Mouse (Mus musculus) embryonic facial prominence, embryonic 15.5 days (tissue): ENCODE measurements around the gene Thtpa. TPM values are rescaled to one million over a fixed set of nuclear protein-coding genes. Genes with fewer than 3 reads are reported as not detected.
A peak's percentile ranks its signal among the peaks of the same experiment; 100 is the strongest.

Experiments
- ATAC-seq: fragments of 200-750 bp; cut with Nextera tagmentation; 2 replicates; pipeline ENCODE4 v1.8.0; 2017; ENCODE audit warnings: low read depth, moderate TSS enrichment; ENCODE audit not compliant: insufficient number of reproducible peaks, low FRiP score, low TSS enrichment
- H3K27ac ChIP-seq: fragments of 300-500 bp; sonication (generic); replicated peaks from 2 replicates; pipeline ENCODE4 v1.5.1; 2015; ENCODE audit warnings: mild to moderate bottlenecking, inconsistent platforms
- H3K27me3 ChIP-seq: fragments of 300-500 bp; sonication (generic); 2 replicates; pipeline ENCODE4 v1.6.1; 2015; ENCODE audit warnings: inconsistent platforms
- H3K36me3 ChIP-seq: fragments of 300-500 bp; sonication (generic); 2 replicates; pipeline ENCODE4 v1.6.1; 2015; ENCODE audit warnings: mild to moderate bottlenecking, inconsistent platforms
- H3K4me1 ChIP-seq: fragments of 300-500 bp; sonication (generic); 2 replicates; pipeline ENCODE4 v1.6.1; 2015; ENCODE audit warnings: inconsistent platforms
- H3K4me2 ChIP-seq: fragments of 300-500 bp; sonication (generic); replicated peaks from 2 replicates; pipeline ENCODE4 v1.6.1; 2015; ENCODE audit warnings: mild to moderate bottlenecking, inconsistent platforms
- H3K4me3 ChIP-seq: fragments of 300-500 bp; sonication (generic); replicated peaks from 2 replicates; pipeline ENCODE4 v1.5.1; 2015; ENCODE audit warnings: mild to moderate bottlenecking, inconsistent platforms
- H3K9ac ChIP-seq: fragments of 300-500 bp; sonication (generic); 2 replicates; pipeline ENCODE4 v1.6.1; 2015; ENCODE audit warnings: inconsistent platforms
- H3K9me3 ChIP-seq: fragments of 300-500 bp; sonication (generic); replicated peaks from 2 replicates; pipeline ENCODE4 v1.6.1; 2016; ENCODE audit warnings: inconsistent platforms
- WGBS: fragments of 180-500 bp; shearing (Covaris S2); methylation state at CpG from one replicate; pipeline ENCODE4 v1.1.7; 2015; 5-methylcytosine and 5-hydroxymethylcytosine counted together
- polyA plus RNA-seq: library from polyadenylated mRNA; unstranded; fragments of >200 nt; fragmentation: Nextera tagmentation; extraction: Ambion mirVana; gene quantifications from 2 replicates; pipeline ENCODE4 v1.2.1, GENCODE M21; 2015

Thtpa gene
- polyA plus RNA-seq = 21.5 and 22.4 TPM in 2 replicates

- ATAC-seq = peak; percentile 70
- peaks cover 36% of the 10 kb centered on the region for H3K4me1 ChIP-seq
- WGBS = under 1% methylated on average over 30 of the region's 30 CpGs
These were observed at the start of gene Thtpa for GRCm38 (mm10) chr14:55094704-55095231. Gene Thtpa, plus strand, starts transcription at chr14:55094784.

GRCm38 (mm10) chr14:55047971-55048531 lies 46.5 kb upstream of the Thtpa start:
- WGBS = 74% methylated on average over 2 of the region's 2 CpGs

More at GRCm38 (mm10) chr14:55094704-55095231, at the start of gene Thtpa:
- H3K9me3 ChIP-seq = no peaks in the 10 kb centered on the region
- peak within 1 kb of the TSS; percentile 66 for H3K4me2 ChIP-seq
- no peaks in the 10 kb centered on the region for H3K27me3 ChIP-seq
- H3K36me3 ChIP-seq = peaks cover 16% of the 10 kb centered on the region
- peak within 1 kb of the TSS; percentile 68 for H3K9ac ChIP-seq
- peak within 1 kb of the TSS; percentile 78 for H3K27ac ChIP-seq
- peak within 1 kb of the TSS; percentile 80 for H3K4me3 ChIP-seq

GRCm38 (mm10) chr14:55052496-55052895 lies 42.1 kb upstream of the Thtpa start:
- Histone ChIP-seq H3K27me3 (no peaks in the 10 kb centered on the region), H3K9ac (no peak overlapping the region), H3K4me1 (peaks cover 10% of the 10 kb centered on the region), H3K27ac (no peak overlapping the region), H3K4me3 (no peak overlapping the region), H3K4me2 (peak overlapping the region; percentile 10; the same call in 1 of the 2 replicates), H3K36me3 (no peaks in the 10 kb centered on the region), H3K9me3 (no peaks in the 10 kb centered on the region)
- ATAC-seq = no peak
- 64% methylated on average over 9 of the region's 9 CpGs for WGBS

More at GRCm38 (mm10) chr14:55047971-55048531, 46.5 kb upstream of the Thtpa start:
- no peak overlapping the region for H3K27ac ChIP-seq
- no peak overlapping the region for H3K9ac ChIP-seq
- no peaks in the 10 kb centered on the region for H3K27me3 ChIP-seq
- ATAC-seq = no peak
- no peaks in the 10 kb centered on the region for H3K4me1 ChIP-seq
- no peak overlapping the region for H3K4me2 ChIP-seq
- H3K36me3 ChIP-seq = no peaks in the 10 kb centered on the region
- no peak overlapping the region for H3K4me3 ChIP-seq
- no peaks in the 10 kb centered on the region for H3K9me3 ChIP-seq

GRCm38 (mm10) chr14:55053050-55053449 lies 41.5 kb upstream of the Thtpa start:
- WGBS = 75% methylated on average over 4 of the region's 4 CpGs
- H3K27ac ChIP-seq = no peak overlapping the region
- no peaks in the 10 kb centered on the region for H3K9me3 ChIP-seq
- H3K27me3 ChIP-seq = no peaks in the 10 kb centered on the region
- ATAC-seq = 0 out of 2 replicates have a peak, but pooled peaks have one; percentile 34
- H3K4me2 ChIP-seq = no peak overlapping the region
- H3K4me3 ChIP-seq = no peak overlapping the region
- no peaks in the 10 kb centered on the region for H3K36me3 ChIP-seq
- no peak overlapping the region for H3K9ac ChIP-seq
- H3K4me1 ChIP-seq = peaks cover 10% of the 10 kb centered on the region

- peaks cover 10% of the 10 kb centered on the region for H3K4me1 ChIP-seq
- H3K27me3 ChIP-seq = no peaks in the 10 kb centered on the region
- no peaks in the 10 kb centered on the region for H3K36me3 ChIP-seq
- H3K4me2 ChIP-seq = no peak overlapping the region
- ATAC-seq = peak; percentile 20; the same call in 1 of the 2 replicates
- H3K9me3 ChIP-seq = no peaks in the 10 kb centered on the region
- 84% methylated on average over 17 of the region's 17 CpGs for WGBS
- no peak overlapping the region for H3K4me3 ChIP-seq
- no peak overlapping the region for H3K9ac ChIP-seq
- H3K27ac ChIP-seq = no peak overlapping the region
These were observed 40.8 kb upstream of the Thtpa start for GRCm38 (mm10) chr14:55053708-55054190.

GRCm38 (mm10) chr14:55054191-55054749 lies 40.3 kb upstream of the Thtpa start:
- WGBS = 84% methylated on average over 10 of the region's 10 CpGs
- H3K27ac ChIP-seq = no peak overlapping the region

GRCm38 (mm10) chr14:55055167-55055834 lies 39.3 kb upstream of the Thtpa start:
- no peaks in the 10 kb centered on the region for H3K36me3 ChIP-seq
- peaks cover 19% of the 10 kb centered on the region for H3K4me1 ChIP-seq
- no peak overlapping the region for H3K4me2 ChIP-seq
- H3K27me3 ChIP-seq = no peaks in the 10 kb centered on the region
- ATAC-seq = 0 out of 2 replicates have a peak, but pooled peaks have one; percentile 52
- H3K9me3 ChIP-seq = no peaks in the 10 kb centered on the region
- 67% methylated on average over 11 of the region's 11 CpGs for WGBS
- no peak overlapping the region for H3K27ac ChIP-seq
- H3K9ac ChIP-seq = no peak overlapping the region
- no peak overlapping the region for H3K4me3 ChIP-seq

More at GRCm38 (mm10) chr14:55054191-55054749, 40.3 kb upstream of the Thtpa start:
- H3K36me3 ChIP-seq = no peaks in the 10 kb centered on the region
- H3K4me3 ChIP-seq = no peak overlapping the region
- no peaks in the 10 kb centered on the region for H3K9me3 ChIP-seq
- no peak for ATAC-seq
- peaks cover 11% of the 10 kb centered on the region for H3K4me1 ChIP-seq
- H3K27me3 ChIP-seq = no peaks in the 10 kb centered on the region
- no peak overlapping the region for H3K9ac ChIP-seq
- H3K4me2 ChIP-seq = no peak overlapping the region

GRCm38 (mm10) chr14:55059009-55059408 lies 35.6 kb upstream of the Thtpa start:
- Histone ChIP-seq H3K4me1 (peaks cover 33% of the 10 kb centered on the region), H3K4me3 (no peak overlapping the region), H3K27ac (no peak overlapping the region), H3K9ac (no peak overlapping the region), H3K27me3 (no peaks in the 10 kb centered on the region), H3K4me2 (no peak overlapping the region), H3K9me3 (no peaks in the 10 kb centered on the region), H3K36me3 (no peaks in the 10 kb centered on the region)
- WGBS = 69% methylated on average over 1 of the region's 1 CpGs
- no peak for ATAC-seq

GRCm38 (mm10) chr14:55059931-55060330 lies 34.7 kb upstream of the Thtpa start:
- ATAC-seq = no peak
- Histone ChIP-seq H3K4me2 (no peak overlapping the region), H3K4me3 (no peak overlapping the region), H3K4me1 (peaks cover 32% of the 10 kb centered on the region), H3K27ac (no peak overlapping the region), H3K27me3 (no peaks in the 10 kb centered on the region), H3K36me3 (peaks cover 4% of the 10 kb centered on the region; the same call in 1 of the 2 replicates), H3K9ac (no peak overlapping the region), H3K9me3 (no peaks in the 10 kb centered on the region)
- WGBS = 51% methylated on average over 5 of the region's 5 CpGs

- Histone ChIP-seq H3K9me3 (no peaks in the 10 kb centered on the region), H3K27me3 (no peaks in the 10 kb centered on the region), H3K4me3 (no peak overlapping the region), H3K27ac (no peak overlapping the region), H3K36me3 (peaks cover 19% of the 10 kb centered on the region), H3K9ac (no peak overlapping the region), H3K4me2 (no peak overlapping the region), H3K4me1 (peaks cover 29% of the 10 kb centered on the region)
- 46% methylated on average over 7 of the region's 7 CpGs for WGBS
- ATAC-seq = no peak
These were observed 32.7 kb upstream of the Thtpa start for GRCm38 (mm10) chr14:55061845-55062244.

GRCm38 (mm10) chr14:55062626-55063025 lies 32.0 kb upstream of the Thtpa start:
- H3K36me3 ChIP-seq = peaks cover 23% of the 10 kb centered on the region
- no peaks in the 10 kb centered on the region for H3K27me3 ChIP-seq
- no peak overlapping the region for H3K4me3 ChIP-seq
- WGBS = 23% methylated on average over 17 of the region's 17 CpGs
- H3K4me2 ChIP-seq = peak overlapping the region; percentile 38
- peaks cover 29% of the 10 kb centered on the region for H3K4me1 ChIP-seq
- no peak for ATAC-seq
- H3K9me3 ChIP-seq = no peaks in the 10 kb centered on the region
- no peak overlapping the region for H3K9ac ChIP-seq
- H3K27ac ChIP-seq = no peak overlapping the region
